In genomic region chr6:94622983-94623382, GRCm38 (mm10) we compare ENCODE assay signal across 8 mouse cellular contexts.
DNase-seq lines count a peak whose midpoint lies in the region; ATAC-seq and TF ChIP-seq lines count a peak whose summit lies in the region.

No protein-coding gene starts in this region.

- DNase-seq in spleen, adult 2 months (ENCODE audit: low read depth in 1 of 2, low spot score in 2 of 2), result peak in 1 of 2 experiments; percentile 54
- DNase-seq in spleen, adult 12 weeks (ENCODE audit: low spot score), result no peak
- DNase-seq in cerebellum, postnatal 14 days, result peak; percentile 87 to 89
- DNase-seq in gastrocnemius, adult 18-20 months (ENCODE audit: low spot score), result peak; percentile 83
- DNase-seq in intestine, embryonic 14.5 days (ENCODE audit: low spot score), result peak; percentile 78
- peak; percentile 40 to 77 for DNase-seq in left cerebral cortex, postnatal 10 days (ENCODE audit: extremely low spot score in 1 of 2, low spot score in 2 of 2)
- DNase-seq in midbrain, embryonic 14.5 days, result peak; percentile 82
- DNase-seq in stomach, postnatal 0 days (ENCODE audit: low spot score), result peak; percentile 67

- H3K27ac ChIP-seq in spleen, adult 2 months (ENCODE audit: insufficient read depth, low read length), result no peak overlapping the region
- H3K27ac ChIP-seq in intestine, embryonic 14.5 days (ENCODE audit: low read depth), result no peak overlapping the region
- no peak overlapping the region for H3K27ac ChIP-seq in midbrain, embryonic 14.5 days (replicated peaks; ENCODE audit: low read depth, low read length)
- no peak overlapping the region for H3K27ac ChIP-seq in stomach, postnatal 0 days (replicated peaks)

- H3K9ac ChIP-seq in intestine, embryonic 14.5 days (ENCODE audit: low read length), result no peak overlapping the region
- no peak overlapping the region for H3K9ac ChIP-seq in midbrain, embryonic 14.5 days (replicated peaks; ENCODE audit: low read length)
- H3K9ac ChIP-seq in stomach, postnatal 0 days (ENCODE audit: low read length), result no peak overlapping the region

- WGBS in spleen, adult 2 months, result 86% methylated on average over 4 of the region's 4 CpGs
- 86% methylated on average over 4 of the region's 4 CpGs for WGBS in intestine, embryonic 14.5 days
- WGBS in midbrain, embryonic 14.5 days, result 79% methylated on average over 4 of the region's 4 CpGs
- WGBS in stomach, postnatal 0 days, result 72% methylated on average over 4 of the region's 4 CpGs

- TF ChIP-seq POLR2A in spleen, adult 2 months (IDR thresholded peaks at IDR 0.05; ENCODE audit: low read depth, low read length), result no peak

- no peak for TF ChIP-seq EP300 in stomach, postnatal 0 days (optimal IDR thresholded peaks at IDR 0.05)

- peak; percentile 74; the same call in 1 of the 2 replicates for TF ChIP-seq CTCF in spleen, adult 2 months (IDR thresholded peaks at IDR 0.05; ENCODE audit: extremely low read depth, insufficient read depth, insufficient read length, insufficient replicate concordance)
- peak; percentile 93 for TF ChIP-seq CTCF in stomach, postnatal 0 days (IDR thresholded peaks at IDR 0.05; ENCODE audit: low read depth)

- ATAC-seq in intestine, embryonic 14.5 days (replicated peaks; ENCODE audit: low FRiP score, low TSS enrichment, low read depth), result peak; percentile 61; the same call in 1 of the 2 replicates
- peak; percentile 66; the same call in 1 of the 2 replicates for ATAC-seq in midbrain, embryonic 14.5 days (ENCODE audit: low FRiP score, low TSS enrichment)
- peak; percentile 64; the same call in 1 of the 2 replicates for ATAC-seq in stomach, postnatal 0 days (ENCODE audit: low FRiP score, low TSS enrichment)

- H3K36me3 ChIP-seq in spleen, adult 2 months (ENCODE audit: control insufficient read depth, insufficient read depth, low read length), result 0 out of 2 replicates have a peak, but pooled peaks cover 1% of the 10 kb centered on the region
- H3K36me3 ChIP-seq in intestine, embryonic 14.5 days (ENCODE audit: control insufficient read depth, insufficient read depth, low read length), result peaks cover 90% of the 10 kb centered on the region
- peaks cover 45% of the 10 kb centered on the region for H3K36me3 ChIP-seq in midbrain, embryonic 14.5 days (ENCODE audit: control insufficient read depth, insufficient read depth, low read length)
- H3K36me3 ChIP-seq in stomach, postnatal 0 days (ENCODE audit: control insufficient read depth, insufficient read depth, low read length), result peaks cover 57% of the 10 kb centered on the region

- H3K27me3 ChIP-seq in spleen, adult 2 months (ENCODE audit: control insufficient read depth, insufficient read depth, low read length), result no peaks in the 10 kb centered on the region
- no peaks in the 10 kb centered on the region for H3K27me3 ChIP-seq in intestine, embryonic 14.5 days (replicated peaks; ENCODE audit: control insufficient read depth, insufficient read depth, low read length)
- no peaks in the 10 kb centered on the region for H3K27me3 ChIP-seq in midbrain, embryonic 14.5 days (ENCODE audit: control insufficient read depth, insufficient read depth, low read length)
- H3K27me3 ChIP-seq in stomach, postnatal 0 days (ENCODE audit: control insufficient read depth, insufficient read depth, low read length), result no peaks in the 10 kb centered on the region

- peaks cover 7% of the 10 kb centered on the region for H3K4me1 ChIP-seq in spleen, adult 2 months (ENCODE audit: control insufficient read depth, insufficient read depth, insufficient read length)
- H3K4me1 ChIP-seq in intestine, embryonic 14.5 days (replicated peaks; ENCODE audit: control insufficient read depth, insufficient read depth, low read length), result peaks cover 3% of the 10 kb centered on the region; the same call in 1 of the 2 replicates
- H3K4me1 ChIP-seq in midbrain, embryonic 14.5 days (ENCODE audit: control insufficient read depth, insufficient read depth, low read length), result peaks cover 1% of the 10 kb centered on the region; the same call in 1 of the 2 replicates
- H3K4me1 ChIP-seq in stomach, postnatal 0 days (replicated peaks; ENCODE audit: control insufficient read depth, insufficient read depth), result no peaks in the 10 kb centered on the region

- intact Hi-C loops in left cerebral cortex, postnatal 10 days (cut with DNase I), result loop anchor here (5.0 kb wide), 2 partner anchors 344 to 364 kb away; no protein-coding TSS in a partner anchor

- H3K9me3 ChIP-seq in intestine, embryonic 14.5 days (ENCODE audit: control insufficient read depth, low read length), result no peaks in the 10 kb centered on the region
- H3K9me3 ChIP-seq in midbrain, embryonic 14.5 days (ENCODE audit: control insufficient read depth, low read length), result no peaks in the 10 kb centered on the region
- H3K9me3 ChIP-seq in stomach, postnatal 0 days (ENCODE audit: control insufficient read depth, low read length), result no peaks in the 10 kb centered on the region

- no peak overlapping the region for H3K4me3 ChIP-seq in spleen, adult 2 months (ENCODE audit: extremely low read depth, insufficient read depth, insufficient read length)
- no peak overlapping the region for H3K4me3 ChIP-seq in intestine, embryonic 14.5 days (ENCODE audit: low read depth, low read length)
- no peak overlapping the region for H3K4me3 ChIP-seq in midbrain, embryonic 14.5 days (replicated peaks; ENCODE audit: low read depth, low read length)
- H3K4me3 ChIP-seq in stomach, postnatal 0 days (ENCODE audit: low read depth, low read length), result no peak overlapping the region

- H3K4me2 ChIP-seq in intestine, embryonic 14.5 days (ENCODE audit: low read length), result no peak overlapping the region
- no peak overlapping the region for H3K4me2 ChIP-seq in midbrain, embryonic 14.5 days (ENCODE audit: low read length)
- H3K4me2 ChIP-seq in stomach, postnatal 0 days (replicated peaks; ENCODE audit: low read depth), result no peak overlapping the region
